28 mouse cellular contexts compared by ENCODE assay signal in the genomic region with DNA sequence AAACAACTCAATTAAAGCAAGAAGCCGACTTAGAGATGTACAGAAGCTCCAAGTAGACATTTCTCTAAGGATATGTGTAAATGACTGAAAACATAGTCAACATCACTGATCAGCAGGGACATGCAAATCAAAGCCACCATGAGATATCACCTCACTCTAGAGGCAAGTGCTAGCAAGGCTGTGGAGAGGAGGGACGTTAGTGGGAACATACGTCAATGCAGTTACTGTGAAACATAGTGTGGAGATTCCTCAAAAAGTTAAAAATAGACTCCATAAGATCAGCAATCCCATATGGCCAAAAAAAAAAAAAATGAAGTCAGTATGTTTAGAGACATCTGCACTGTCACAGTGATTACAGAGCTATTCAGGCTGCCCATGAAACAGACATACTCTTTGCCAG.
"Had no signal": no experiment of that assay in that cellular context is flagged by ENCODE, and none has a peak within 500 bp of the region (broad histone marks: within the 10 kb centered on the region; RNA-seq: fewer than 3 reads in every experiment).

No protein-coding gene starts in this region.

- ATAC-seq: hindbrain, embryonic 16.5 days; inflammation-experienced regulatory T-cells, adult 6 months; intestine, embryonic 15.5 days; intestine, postnatal 0 days; liver, embryonic 12.5 days had no signal

- H3K4me3 ChIP-seq: gastrocnemius, adult 2 months; heart, adult 2 months; heart, embryonic 13.5 days; heart, embryonic 15.5 days; hindbrain, embryonic 10.5 days; hindbrain, embryonic 12.5 days; intestine, embryonic 15.5 days; kidney, embryonic 15.5 days; limb, embryonic 13.5 days; limb, embryonic 15.5 days; liver, embryonic 12.5 days had no signal

- H3K9ac ChIP-seq: heart, embryonic 13.5 days; heart, embryonic 15.5 days; hindbrain, embryonic 12.5 days; hindbrain, embryonic 14.5 days; intestine, embryonic 15.5 days; kidney, embryonic 15.5 days; limb, embryonic 13.5 days; limb, embryonic 15.5 days; liver, embryonic 12.5 days; liver, embryonic 14.5 days had no signal

- DNase-seq: gastrocnemius, adult 2 months; gastrocnemius, postnatal 10 days; gastrocnemius, postnatal 25 days; heart, adult 2 months; heart, postnatal 4 days; kidney, adult 18-20 months; kidney, adult 9 months; kidney, postnatal 14 days; kidney, postnatal 36 days; layer of hippocampus, adult 9-11 months; layer of hippocampus, postnatal 36 days; left cerebral cortex, postnatal 4 days had no signal

- H3K4me2 ChIP-seq: heart, embryonic 11.5 days; heart, embryonic 13.5 days; heart, embryonic 15.5 days; hindbrain, embryonic 12.5 days; hindbrain, embryonic 14.5 days; intestine, embryonic 15.5 days; kidney, embryonic 15.5 days; limb, embryonic 13.5 days; limb, embryonic 15.5 days; liver, embryonic 12.5 days had no signal

- H3K27ac ChIP-seq: gastrocnemius, adult 2 months; heart, adult 2 months; heart, embryonic 13.5 days; heart, embryonic 15.5 days; hindbrain, embryonic 10.5 days; hindbrain, embryonic 12.5 days; hindbrain, embryonic 14.5 days; intestine, embryonic 15.5 days; kidney, embryonic 15.5 days; kidney, postnatal 0 days; limb, embryonic 13.5 days; limb, embryonic 15.5 days; liver, embryonic 12.5 days; liver, embryonic 14.5 days had no signal

- H3K4me1 ChIP-seq: heart, embryonic 13.5 days; heart, embryonic 15.5 days; hindbrain, embryonic 10.5 days; hindbrain, embryonic 12.5 days; intestine, embryonic 15.5 days; kidney, embryonic 15.5 days; limb, embryonic 13.5 days; limb, embryonic 15.5 days; liver, embryonic 12.5 days had no signal

- H3K36me3 ChIP-seq: heart, embryonic 13.5 days; heart, embryonic 15.5 days; hindbrain, embryonic 10.5 days; hindbrain, embryonic 12.5 days; intestine, embryonic 15.5 days; kidney, embryonic 15.5 days; limb, embryonic 13.5 days; limb, embryonic 15.5 days; liver, embryonic 12.5 days had no signal

- H3K27me3 ChIP-seq: heart, embryonic 13.5 days; heart, embryonic 15.5 days; hindbrain, embryonic 12.5 days; intestine, embryonic 15.5 days; kidney, embryonic 15.5 days; limb, embryonic 13.5 days; limb, embryonic 15.5 days; liver, embryonic 12.5 days had no signal

- H3K9me3 ChIP-seq: heart, embryonic 13.5 days; heart, embryonic 15.5 days; hindbrain, embryonic 10.5 days; hindbrain, embryonic 12.5 days; intestine, embryonic 15.5 days; kidney, embryonic 15.5 days; limb, embryonic 13.5 days; limb, embryonic 15.5 days; liver, embryonic 12.5 days had no signal
